Mouse (Mus musculus): Measurements from ENCODE around the gene Gm39115.

Gm39115 gene

DNA sequence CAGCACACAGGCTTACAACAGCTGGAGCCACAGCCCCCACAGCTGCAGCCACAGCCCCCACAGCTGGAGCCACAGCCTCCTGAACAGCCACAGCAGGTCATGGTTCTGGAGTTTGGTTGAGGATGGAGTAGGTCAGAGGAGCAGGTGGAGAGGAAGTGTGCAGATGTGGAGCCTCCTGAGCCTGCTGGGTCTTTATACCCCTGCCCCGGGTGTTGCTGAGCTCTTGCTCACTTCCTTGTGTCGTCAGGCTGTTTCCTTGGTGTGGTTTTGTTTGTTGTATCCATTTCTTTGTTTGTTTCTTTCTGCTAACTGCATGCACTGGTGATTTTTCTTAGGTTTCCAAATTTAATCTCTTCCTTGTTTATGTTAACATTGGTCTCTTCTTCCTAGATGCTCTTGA is at the start of gene Gm39115:
Gene Gm39115, minus strand, starts transcription at position 101 of the 400 bp plus-strand sequence.
- WGBS, result 58% methylated on average over 2 of the region's 2 CpGs

DNA sequence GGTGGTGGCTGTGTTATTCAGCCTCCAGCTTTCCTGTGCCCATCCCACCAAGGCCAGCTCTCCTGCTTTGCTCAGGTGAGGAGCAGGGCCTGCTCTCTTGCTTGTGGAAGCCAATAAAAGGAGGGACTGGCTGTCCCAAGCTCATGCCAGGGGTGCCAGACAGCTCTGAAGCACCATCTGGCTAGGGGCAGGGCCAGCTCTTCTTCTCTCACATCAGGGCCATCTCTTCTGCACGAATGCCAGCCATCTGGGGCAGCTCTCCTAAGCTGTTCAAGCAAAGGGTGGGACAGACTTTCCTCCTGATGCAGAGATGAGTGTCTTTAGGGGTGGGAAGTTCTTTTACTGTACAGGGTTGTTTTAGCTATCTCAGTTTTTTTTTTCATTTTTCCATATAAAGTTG is 45.2 kb upstream of the Gm39115 start:
- WGBS, result 41% methylated on average over 1 of the region's 1 CpGs

DNA sequence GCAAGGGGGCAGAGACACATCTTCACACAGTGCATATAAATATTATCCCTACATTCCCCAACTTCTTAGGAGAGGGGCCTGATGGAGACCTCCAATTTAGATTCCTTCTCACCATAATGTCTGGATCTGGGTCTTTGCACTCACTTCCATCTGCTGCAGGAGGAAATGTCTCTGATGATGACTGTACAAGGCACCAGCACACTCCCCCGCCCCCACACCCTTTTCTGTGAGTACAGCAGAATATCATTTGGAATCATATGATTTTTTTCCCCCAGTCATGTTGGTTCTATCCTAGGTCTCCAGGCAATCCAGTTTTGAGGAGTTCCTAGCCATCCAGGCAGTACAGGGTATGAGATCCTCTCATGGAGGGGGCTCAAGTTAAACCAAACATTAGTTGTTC is 42.9 kb upstream of the Gm39115 start:
- WGBS, result 73% methylated on average over 1 of the region's 1 CpGs

DNA sequence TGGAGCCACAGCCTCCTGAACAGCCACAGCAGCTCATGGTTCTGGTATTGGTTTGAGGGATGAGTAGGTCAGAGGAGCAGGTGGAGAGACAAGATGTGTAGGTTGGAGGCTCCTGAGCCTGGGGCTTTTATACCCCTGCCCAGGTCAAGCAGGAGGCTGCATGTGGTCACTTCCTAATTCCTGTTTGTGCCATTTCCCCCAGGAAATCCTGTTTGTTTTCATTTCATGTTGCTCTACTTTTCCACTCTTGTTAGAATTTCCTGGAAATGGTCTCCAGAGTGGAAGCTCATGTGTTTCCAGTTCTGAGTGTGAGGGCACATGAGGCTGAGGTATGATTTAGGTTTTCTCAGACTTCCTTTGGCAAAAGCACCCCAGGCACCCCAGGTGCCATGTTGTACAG is 40.1 kb upstream of the Gm39115 start, which contains the start of gene Krtap5-2:
Gene Krtap5-2, minus strand, starts transcription at position 101 of the 400 bp plus-strand sequence.

DNA sequence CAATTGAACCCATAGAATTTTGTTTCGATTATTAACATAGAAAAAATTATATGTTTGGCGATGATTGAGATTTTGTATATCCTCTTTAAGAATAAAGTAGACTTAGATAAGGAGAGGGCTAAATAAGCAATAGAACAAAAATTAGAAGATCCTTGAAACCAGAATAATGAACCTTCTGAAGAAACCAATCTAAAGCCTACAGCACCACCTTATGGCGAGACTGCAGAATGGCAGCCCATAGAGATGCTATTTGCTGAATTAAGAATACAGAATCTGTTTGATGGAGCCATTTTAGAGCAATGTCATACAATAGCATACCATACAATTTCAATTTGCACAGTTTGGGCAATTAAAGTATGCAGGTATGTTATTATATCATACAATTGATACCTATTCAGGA is 34.0 kb upstream of the Gm39115 start:
- 53% methylated on average over 3 of the region's 3 CpGs for WGBS

DNA sequence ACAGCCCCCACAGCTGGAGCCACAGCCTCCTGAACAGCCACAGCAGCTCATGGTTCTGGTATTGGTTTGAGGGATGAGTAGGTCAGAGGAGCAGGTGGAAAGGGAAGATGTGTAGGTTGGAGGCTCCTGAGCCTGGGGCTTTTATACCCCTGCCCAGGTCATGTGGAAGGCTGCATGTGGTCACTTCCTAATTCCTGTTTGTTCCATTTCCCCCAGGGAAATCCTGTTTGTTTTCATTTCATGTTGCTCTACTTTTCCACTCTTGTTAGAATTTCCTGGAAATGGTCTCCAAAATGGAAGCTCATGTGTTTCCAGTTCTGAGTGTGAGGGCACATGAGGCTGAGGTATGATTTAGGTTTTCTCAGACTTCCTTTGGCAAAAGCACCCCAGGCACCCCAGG is 29.8 kb upstream of the Gm39115 start, which contains the start of gene Gm4553:
Gene Gm4553, minus strand, starts transcription at position 101 of the 400 bp plus-strand sequence.

DNA sequence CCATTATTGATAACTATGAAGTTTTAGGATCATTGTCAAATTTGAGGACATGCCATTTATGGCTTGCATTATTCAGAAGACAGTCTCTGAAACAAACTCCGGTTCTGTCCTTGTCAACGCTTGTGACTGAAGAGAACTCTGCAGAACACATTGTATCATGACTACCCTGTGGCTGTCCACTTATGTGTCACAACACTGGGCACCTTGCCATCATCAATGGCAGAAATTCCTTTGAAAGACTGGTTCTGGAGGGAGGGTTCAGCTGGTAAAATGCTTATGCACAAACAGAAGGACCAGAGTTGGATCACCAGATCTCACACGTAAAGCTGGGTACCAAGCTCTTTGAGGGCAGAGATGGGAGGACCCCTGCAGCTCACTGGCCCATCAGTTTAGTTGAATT is 23.5 kb upstream of the Gm39115 start:
- 85% methylated on average over 3 of the region's 3 CpGs for WGBS

DNA sequence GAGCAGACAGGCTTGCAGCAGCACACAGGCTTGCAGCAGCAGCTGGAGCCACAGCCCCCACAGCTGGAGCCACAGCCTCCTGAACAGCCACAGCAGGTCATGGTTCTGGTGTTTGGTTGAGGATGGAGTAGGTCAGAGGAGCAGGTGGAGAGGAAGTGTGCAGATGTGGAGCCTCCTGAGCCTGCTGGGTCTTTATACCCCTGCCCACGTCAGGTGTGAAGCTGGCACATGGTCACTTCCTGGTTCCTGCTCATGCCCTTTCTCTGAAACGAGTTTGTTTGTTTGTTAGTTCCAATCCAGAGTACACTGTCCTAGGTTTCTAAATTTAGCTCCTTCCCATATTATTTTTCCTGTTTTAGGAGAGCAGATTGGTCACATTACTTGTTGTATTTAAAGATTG is 21.2 kb upstream of the Gm39115 start, which contains the start of gene Gm29735:
Gene Gm29735, minus strand, starts transcription at position 101 of the 400 bp plus-strand sequence.
- WGBS, result 42% methylated on average over 2 of the region's 2 CpGs

DNA sequence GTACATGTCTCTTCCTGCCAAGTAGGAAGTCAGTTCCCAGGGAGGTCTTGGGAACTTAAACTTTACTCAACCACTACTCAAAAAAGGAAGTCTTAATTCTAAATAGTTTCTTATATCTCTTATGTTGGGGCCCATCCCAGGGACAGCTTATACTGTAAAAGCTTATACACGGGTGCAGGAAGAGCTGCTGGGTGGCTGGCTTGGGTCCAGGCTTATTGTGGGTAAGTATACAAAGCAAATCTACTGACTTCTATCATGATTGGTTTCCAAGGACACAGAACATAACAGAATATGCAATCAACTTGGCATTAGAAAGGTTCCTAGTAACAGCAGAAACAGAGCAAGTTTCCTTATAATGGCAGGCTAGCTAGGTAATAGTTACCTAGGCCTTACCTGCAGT is 19.5 kb upstream of the Gm39115 start:
- 43% methylated on average over 1 of the region's 1 CpGs for WGBS

DNA sequence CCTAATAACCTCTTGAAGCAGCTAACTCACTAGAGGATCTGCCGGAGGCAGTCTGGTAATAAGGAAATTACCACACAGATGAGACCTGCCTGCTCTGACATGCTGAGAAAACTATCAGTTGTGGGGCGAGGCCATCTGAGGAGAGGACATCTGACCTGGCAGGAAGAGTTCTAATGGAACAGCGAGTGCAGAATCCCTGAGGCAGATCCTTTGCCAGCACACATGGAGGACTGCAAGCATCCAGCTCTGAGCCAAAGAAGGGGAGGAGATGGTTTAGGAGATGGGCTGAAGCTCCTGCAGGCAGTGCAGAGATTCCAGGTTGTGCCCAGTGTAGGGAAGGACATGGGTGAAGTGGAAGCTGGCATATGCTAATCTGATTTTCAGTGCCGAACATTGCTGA is 16.4 kb upstream of the Gm39115 start:
- 84% methylated on average over 4 of the region's 4 CpGs for WGBS

DNA sequence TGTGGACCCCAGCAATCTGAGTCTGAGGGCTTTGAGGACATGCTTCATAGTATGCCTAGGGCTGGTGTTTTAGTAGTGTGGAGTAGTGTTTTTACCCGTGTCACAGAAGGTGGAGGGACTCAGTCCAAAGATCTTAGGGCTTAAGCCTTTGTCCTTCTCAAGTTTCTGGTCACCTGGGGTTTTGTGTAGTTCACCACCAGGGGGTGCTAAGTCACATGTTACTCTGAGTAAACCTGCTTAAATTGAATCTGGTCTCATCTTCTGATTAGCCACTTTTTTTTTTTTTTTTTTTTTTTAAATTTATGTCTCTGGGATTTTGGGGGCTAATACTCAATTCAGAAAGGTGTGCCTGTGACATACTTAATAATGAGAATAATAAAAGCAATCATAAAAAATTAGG is 10.2 kb upstream of the Gm39115 start:
- WGBS, result 3% methylated on average over 1 of the region's 1 CpGs

DNA sequence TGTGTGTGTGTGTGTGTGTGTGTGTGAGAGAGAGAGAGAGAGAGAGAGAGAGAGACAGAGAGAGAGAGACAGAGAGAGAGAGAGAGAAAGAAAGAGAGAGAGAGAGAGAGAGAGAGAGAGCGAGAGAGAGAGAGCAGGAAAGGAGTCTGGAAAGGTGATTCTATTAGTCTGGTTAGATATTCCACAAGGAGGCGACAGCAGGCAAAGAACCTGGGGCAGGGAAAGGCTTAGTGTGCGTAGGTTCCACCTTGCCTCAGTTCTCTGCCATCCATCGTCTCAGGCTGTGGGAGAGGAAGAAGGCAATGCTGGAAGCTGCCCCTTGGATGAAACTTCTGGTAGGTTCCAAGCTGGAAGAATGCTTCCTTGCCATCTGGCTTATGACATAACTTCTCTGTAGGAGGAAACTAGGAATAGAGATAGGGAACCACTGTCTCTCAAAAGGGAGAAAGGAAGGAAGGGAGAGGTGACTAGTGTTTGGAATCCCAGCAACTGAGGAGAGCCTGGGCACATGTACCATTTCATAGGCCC is 9.6 kb upstream of the Gm39115 start:
- 33% methylated on average over 4 of the region's 4 CpGs for WGBS

DNA sequence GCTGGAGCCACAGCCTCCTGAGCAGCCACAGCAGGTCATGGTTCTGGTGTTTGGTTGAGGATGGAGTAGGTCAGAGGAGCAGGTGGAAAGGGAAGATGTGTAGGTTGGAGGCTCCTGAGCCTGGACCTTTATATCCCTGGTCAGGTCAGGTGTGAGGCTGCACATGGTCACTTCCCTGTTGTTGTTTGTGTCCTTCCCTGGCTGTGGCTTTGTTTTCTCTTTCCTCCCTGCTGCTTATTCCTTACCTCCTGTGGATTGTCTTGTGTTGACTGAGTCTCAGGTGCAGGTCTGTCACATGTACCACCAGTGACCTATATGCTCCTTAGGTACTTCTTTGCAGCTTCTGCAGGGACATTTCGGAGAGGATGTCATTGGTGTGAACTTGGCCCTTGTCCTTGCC is 8.7 kb upstream of the Gm39115 start, which contains the start of gene Gm45337:
Gene Gm45337, minus strand, starts transcription at position 101 of the 400 bp plus-strand sequence.
- 89% methylated on average over 1 of the region's 1 CpGs for WGBS

DNA sequence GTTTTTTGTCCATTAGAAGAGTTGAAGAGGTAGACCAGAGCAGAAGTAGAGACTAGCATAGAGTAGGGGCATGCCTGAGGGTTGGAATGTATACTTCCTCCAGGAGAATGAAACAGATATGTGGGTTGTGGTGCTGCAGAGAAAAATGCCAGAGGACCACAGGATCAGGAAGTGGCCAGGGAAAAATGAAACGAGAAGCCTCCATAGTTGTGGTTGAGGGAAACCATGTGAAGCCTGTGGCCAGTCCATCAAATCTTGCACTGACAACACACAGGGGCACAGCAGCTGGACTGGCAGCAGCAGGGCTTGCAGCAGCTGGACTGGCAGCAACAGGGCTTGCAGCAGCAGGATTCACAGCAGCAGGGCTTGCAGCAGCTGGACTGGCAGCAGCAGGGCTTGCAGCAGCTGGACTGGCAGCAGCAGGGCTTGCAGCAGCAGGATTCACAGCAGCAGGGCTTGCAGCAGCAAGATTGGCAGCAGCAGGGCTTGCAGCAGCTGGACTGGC is 7.7 kb upstream of the Gm39115 start:
- WGBS, result 61% methylated on average over 1 of the region's 1 CpGs

DNA sequence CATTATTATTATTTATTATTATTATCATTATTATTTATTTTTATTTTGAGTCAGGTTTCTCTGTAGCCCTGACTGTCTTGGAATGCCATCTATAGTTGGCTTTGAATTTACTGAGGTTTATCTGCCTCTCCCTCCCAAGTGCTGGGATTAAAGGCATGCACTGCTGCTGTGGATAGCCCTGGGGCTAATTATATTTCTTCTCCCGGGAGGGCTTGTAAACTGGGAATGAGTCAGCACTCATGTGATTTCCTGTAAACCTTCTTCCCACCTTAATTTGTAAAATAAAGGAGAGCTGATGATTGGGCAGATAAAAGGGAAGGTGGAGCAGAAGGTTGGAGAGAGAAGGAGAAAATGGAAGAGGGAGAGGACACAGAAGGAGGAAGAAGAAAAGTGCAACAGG is 4.9 kb upstream of the Gm39115 start:
- WGBS, result 9% methylated on average over 1 of the region's 1 CpGs

DNA sequence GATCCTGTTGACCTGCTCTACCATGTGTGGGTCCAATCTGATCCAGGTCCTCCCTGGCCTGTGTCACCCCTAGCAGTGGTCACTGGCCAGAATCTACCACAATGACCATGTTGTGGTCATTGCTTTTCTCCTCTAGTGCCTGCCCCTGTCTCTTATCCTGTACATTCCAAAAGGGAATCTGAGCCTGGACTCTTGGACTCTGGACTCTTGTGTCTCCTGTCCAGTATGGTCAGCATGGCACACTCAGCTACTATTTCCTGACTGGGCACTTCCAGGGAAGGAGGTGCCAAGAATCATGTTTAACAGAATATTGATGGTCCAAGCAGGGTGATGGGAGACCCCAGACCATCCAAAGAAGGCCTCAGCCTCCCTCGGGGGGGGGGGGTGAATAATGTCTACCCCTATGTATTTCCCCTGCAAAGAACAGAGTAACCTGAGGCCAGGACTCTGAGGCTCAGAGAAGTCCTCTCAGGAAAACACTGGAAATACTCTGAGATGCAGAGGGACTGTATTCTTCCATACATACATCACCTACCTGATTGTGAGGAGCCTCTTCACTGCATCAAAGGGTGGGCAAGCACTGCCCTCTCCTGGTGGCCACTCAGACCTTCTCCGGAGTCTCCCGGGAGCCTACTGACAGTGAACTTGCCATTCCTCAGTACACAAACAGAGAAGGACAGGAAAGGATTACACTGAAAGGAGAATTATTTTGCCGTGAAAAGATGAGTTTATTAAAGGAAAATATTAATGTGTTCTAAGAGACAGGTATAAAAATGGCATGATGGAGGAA is 1.4 kb downstream of the Gm39115 start:
- 66% methylated on average over 4 of the region's 4 CpGs for WGBS

DNA sequence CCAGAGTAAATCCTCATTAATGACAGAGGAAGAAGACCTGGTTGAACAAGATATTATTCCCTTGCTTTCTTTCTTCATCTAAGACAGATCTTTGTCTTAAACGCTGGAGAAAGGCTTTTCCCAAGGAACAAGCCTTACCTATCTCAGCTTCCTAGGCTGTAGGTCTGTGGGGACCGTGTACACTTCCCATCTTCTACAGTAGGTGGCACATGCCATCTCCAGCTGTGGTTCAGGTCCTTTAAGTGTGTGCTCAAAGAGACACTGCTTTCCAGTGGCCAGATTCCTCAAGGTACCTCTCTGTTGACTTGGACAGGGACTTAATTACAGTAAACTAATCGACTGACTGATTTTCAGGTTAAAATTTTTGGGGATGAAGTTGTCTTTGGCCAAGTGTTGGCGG is 7.0 kb downstream of the Gm39115 start:
- WGBS, result 71% methylated on average over 4 of the region's 4 CpGs

DNA sequence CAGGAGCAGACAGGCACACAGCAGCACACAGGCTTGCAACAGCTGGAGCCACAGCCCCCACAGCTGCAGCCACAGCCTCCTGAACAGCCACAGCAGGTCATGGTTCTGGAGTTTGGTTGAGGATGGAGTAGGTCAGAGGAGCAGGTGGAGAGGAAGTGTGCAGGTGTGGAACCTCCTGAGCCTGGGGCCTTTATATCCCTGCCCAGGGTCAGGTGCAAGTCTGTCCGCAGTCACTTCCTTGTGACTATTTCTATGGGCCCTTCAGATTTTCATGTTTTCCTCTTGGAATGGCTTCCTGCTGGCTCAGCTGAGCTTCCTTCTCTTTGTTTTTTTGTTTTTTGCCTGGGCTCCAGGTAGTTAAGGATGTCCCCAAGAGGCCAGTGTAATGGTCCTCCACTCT is 15.2 kb downstream of the Gm39115 start, which contains the start of gene Gm45618:
Gene Gm45618, minus strand, starts transcription at position 101 of the 400 bp plus-strand sequence.
- 81% methylated on average over 1 of the region's 1 CpGs for WGBS

DNA sequence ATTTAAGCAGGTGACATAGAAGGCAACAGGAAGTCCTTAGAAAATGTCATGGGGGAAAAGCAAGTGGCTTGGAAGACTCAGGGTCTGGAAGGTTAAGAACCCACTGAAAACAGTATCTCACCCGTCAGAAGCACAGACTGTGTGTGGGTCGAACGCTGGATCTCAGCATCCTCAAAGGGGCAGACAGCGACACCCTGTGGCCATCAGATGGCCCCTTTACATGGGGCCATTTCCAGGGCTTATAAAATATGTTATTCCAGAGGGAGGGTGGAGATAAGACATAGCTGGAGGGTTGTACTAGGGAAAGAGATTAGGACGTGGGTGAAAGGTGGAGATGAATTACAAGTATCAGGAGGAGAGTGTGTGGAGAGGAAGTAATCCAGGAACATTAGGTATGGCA is 16.2 kb downstream of the Gm39115 start:
- 28% methylated on average over 5 of the region's 5 CpGs for WGBS

DNA sequence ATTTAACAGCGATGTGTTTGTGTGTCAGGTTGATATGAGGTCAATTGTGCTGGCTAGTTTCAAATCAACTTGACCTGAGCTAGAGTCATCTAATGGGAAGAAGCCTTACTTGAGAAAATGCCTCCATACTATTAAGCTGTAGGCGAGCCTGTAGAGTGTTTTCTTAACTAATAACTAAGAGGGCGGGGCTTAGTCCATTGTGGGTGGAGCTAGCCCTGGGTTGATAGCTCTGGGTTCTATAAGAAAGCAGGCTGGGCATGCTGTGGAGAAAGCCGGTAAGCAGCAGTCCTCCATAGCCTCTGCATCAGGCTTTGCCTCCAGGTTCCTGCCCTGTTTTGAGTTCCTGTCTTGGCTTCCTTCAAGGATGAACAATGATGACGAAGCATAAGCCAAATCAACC is 31.1 kb downstream of the Gm39115 start:
- WGBS, result 75% methylated on average over 5 of the region's 5 CpGs

DNA sequence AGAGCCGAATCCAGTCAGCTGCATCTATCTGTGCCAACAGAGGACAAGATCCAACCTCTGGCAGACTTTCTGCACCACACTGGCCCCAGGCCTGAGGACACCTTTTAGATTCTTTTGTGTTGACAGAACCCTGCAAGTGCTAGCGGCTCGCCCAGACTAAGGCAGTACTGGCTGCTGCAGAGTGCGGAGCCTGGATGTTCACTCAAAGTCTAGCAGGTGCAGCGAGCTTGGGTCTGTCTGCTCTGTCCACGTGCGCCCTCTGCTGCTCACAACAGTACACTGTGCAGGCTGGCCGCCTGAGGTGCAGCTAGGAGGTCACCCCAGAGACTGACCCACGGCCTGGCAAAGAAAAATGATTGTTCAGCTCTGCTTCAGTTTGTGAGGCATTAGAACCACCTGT is 38.1 kb downstream of the Gm39115 start:
- WGBS, result 2% methylated on average over 9 of the region's 9 CpGs

DNA sequence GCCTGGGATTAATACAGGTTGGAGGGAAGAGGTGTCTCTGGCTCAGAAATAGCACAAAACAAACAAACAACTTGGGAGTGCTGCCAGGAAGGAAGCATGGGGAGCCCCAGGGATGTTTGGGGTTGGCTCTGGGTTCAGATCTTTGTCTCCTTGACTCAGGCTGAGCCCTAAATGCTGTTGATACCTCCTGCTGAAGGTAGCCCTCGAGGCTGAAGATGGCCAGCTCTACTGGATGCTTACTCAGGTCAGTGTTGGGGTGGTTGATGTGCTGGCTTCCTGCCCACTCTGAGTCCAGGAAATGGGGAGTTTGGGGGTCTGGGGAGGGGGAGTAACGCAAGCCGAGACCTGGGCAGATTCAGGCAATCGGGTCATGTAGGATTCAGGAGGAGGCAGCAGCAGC is 39.1 kb downstream of the Gm39115 start:
- WGBS, result 63% methylated on average over 4 of the region's 4 CpGs

Measured in cerebral cortex, adult 2 months (tissue).